Mouse (Mus musculus) erythroblast, adult 5-6 weeks (primary cell): Measurements from ENCODE around the gene Slc6a16. TPM values are rescaled to one million over a fixed set of nuclear protein-coding genes. Genes with fewer than 3 reads are reported as not detected.

ENCODE experiments used
- ATAC-seq: replicated peaks from 2 replicates; pipeline ENCODE4 v1.8.0; 2016; ENCODE audit warnings: moderate number of reproducible peaks, mild to moderate bottlenecking, moderate TSS enrichment, inconsistent platforms; ENCODE audit not compliant: poor library complexity, low FRiP score, severe bottlenecking
- total RNA-seq, 2 experiments: library from RNA; stranded (forward) in 1 of 2; stranded (reverse) in 1 of 2; fragments of 150-400 nt in 1 of 2; fragments of 200-764, 138-1000 nt in 1 of 2; gene quantifications; 2 replicates each; pipeline versions ENCODE4 v1.2.3 to v1.2.4; 2015 to 2017; ENCODE audit warnings: low replicate concordance in 2 of 2

Slc6a16 gene
- total RNA-seq, 2 experiments from 2014 or later, result not detected

GRCm38 (mm10) chr7:45302626-45303025, 61.7 kb downstream of the Slc6a16 start:
- ATAC-seq, result no peak

GRCm38 (mm10) chr7:45304869-45305268, 64.0 kb downstream of the Slc6a16 start:
- no peak for ATAC-seq

- no peak for ATAC-seq
Measured at GRCm38 (mm10) chr7:45305275-45305674, 64.4 kb downstream of the Slc6a16 start.

- ATAC-seq, result no peak
Measured at GRCm38 (mm10) chr7:45308551-45309240, 67.8 kb downstream of the Slc6a16 start.

GRCm38 (mm10) chr7:45309455-45309854, 68.6 kb downstream of the Slc6a16 start:
- no peak for ATAC-seq

GRCm38 (mm10) chr7:45312023-45312422, 71.1 kb downstream of the Slc6a16 start:
- no peak for ATAC-seq

GRCm38 (mm10) chr7:45312686-45313453, 72.0 kb downstream of the Slc6a16 start:
- ATAC-seq, result no peak

- no peak for ATAC-seq
Measured at GRCm38 (mm10) chr7:45313495-45313894, 72.6 kb downstream of the Slc6a16 start.

GRCm38 (mm10) chr7:45315182-45315701, 74.4 kb downstream of the Slc6a16 start:
- no peak for ATAC-seq

GRCm38 (mm10) chr7:45316536-45316935, 75.7 kb downstream of the Slc6a16 start:
- ATAC-seq, result no peak

GRCm38 (mm10) chr7:45322245-45322644, 81.4 kb downstream of the Slc6a16 start:
- ATAC-seq, result no peak

Other genes starting within 250 kb of the Slc6a16 start
Only the 30 nearest of the 38 such genes appear.
- gene Prr12, start 188.2 kb upstream of the Slc6a16 start, total RNA-seq (2015; ENCODE audit: low replicate concordance), result 3.3 and 6.1 TPM in 2 replicates
- 0.60 and 0.70 TPM in 2 replicates for gene Prr12, start 188.2 kb upstream of the Slc6a16 start, total RNA-seq (2017; ENCODE audit: low replicate concordance)
- 10.4 and 20.7 TPM in 2 replicates for gene Nosip, start 178.7 kb upstream of the Slc6a16 start, total RNA-seq (2015; ENCODE audit: low replicate concordance)
- gene Nosip, start 178.7 kb upstream of the Slc6a16 start, total RNA-seq (2017; ENCODE audit: low replicate concordance), result 15.5 and 22.2 TPM in 2 replicates
- gene Prrg2, start 178.4 kb upstream of the Slc6a16 start, total RNA-seq (2015; ENCODE audit: low replicate concordance), result 1.3 and 5.2 TPM in 2 replicates
- gene Prrg2, start 178.4 kb upstream of the Slc6a16 start, total RNA-seq (2017; ENCODE audit: low replicate concordance), result 0.34 and 7.0 TPM in 2 replicates
- gene Rcn3, start 148.9 kb upstream of the Slc6a16 start, total RNA-seq (2015; ENCODE audit: low replicate concordance), result 1.3 and 2.5 TPM in 2 replicates
- 6.7 and 7.5 TPM in 2 replicates for gene Rcn3, start 148.9 kb upstream of the Slc6a16 start, total RNA-seq (2017; ENCODE audit: low replicate concordance)
- 2.5 and 7.3 TPM in 2 replicates for gene Fcgrt, start 137.2 kb upstream of the Slc6a16 start, total RNA-seq (2015; ENCODE audit: low replicate concordance)
- 10.3 and 11.4 TPM in 2 replicates for gene Fcgrt, start 137.2 kb upstream of the Slc6a16 start, total RNA-seq (2017; ENCODE audit: low replicate concordance)
- gene Rps11, start 116.6 kb upstream of the Slc6a16 start, total RNA-seq (2015; ENCODE audit: low replicate concordance), result 604 and 677 TPM in 2 replicates
- gene Rps11, start 116.6 kb upstream of the Slc6a16 start, total RNA-seq (2017; ENCODE audit: low replicate concordance), result 233 and 238 TPM in 2 replicates
- gene Rpl13a, start 112.3 kb upstream of the Slc6a16 start, total RNA-seq (2015; ENCODE audit: low replicate concordance), result 517 and 725 TPM in 2 replicates
- gene Rpl13a, start 112.3 kb upstream of the Slc6a16 start, total RNA-seq (2017; ENCODE audit: low replicate concordance), result 475 and 688 TPM in 2 replicates
- not detected in 2 replicates for gene Gm45713, start 104.9 kb upstream of the Slc6a16 start, total RNA-seq (2015; ENCODE audit: low replicate concordance)
- not detected in 2 replicates for gene Gm45713, start 104.9 kb upstream of the Slc6a16 start, total RNA-seq (2017; ENCODE audit: low replicate concordance)
- 1.3 and 3.8 TPM in 2 replicates for gene Flt3l, start 104.7 kb upstream of the Slc6a16 start, total RNA-seq (2015; ENCODE audit: low replicate concordance)
- 2.6 and 3.6 TPM in 2 replicates for gene Flt3l, start 104.7 kb upstream of the Slc6a16 start, total RNA-seq (2017; ENCODE audit: low replicate concordance)
- 33.4 and 59.6 TPM in 2 replicates for gene Pih1d1, start 86.8 kb upstream of the Slc6a16 start, total RNA-seq (2015; ENCODE audit: low replicate concordance)
- 2.7 and 15.8 TPM in 2 replicates for gene Pih1d1, start 86.8 kb upstream of the Slc6a16 start, total RNA-seq (2017; ENCODE audit: low replicate concordance)
- 10.2 and 12.7 TPM in 2 replicates for gene Aldh16a1, start 86.5 kb upstream of the Slc6a16 start, total RNA-seq (2015; ENCODE audit: low replicate concordance)
- 6.3 and 10.3 TPM in 2 replicates for gene Aldh16a1, start 86.5 kb upstream of the Slc6a16 start, total RNA-seq (2017; ENCODE audit: low replicate concordance)
- not detected in 2 replicates for gene Slc17a7, start 77.1 kb upstream of the Slc6a16 start, total RNA-seq (2015; ENCODE audit: low replicate concordance)
- 0.28 TPM in 1 of 2 replicates, not detected in the other for gene Slc17a7, start 77.1 kb upstream of the Slc6a16 start, total RNA-seq (2017; ENCODE audit: low replicate concordance)
- not detected in 2 replicates for gene Gfy, start 61.5 kb upstream of the Slc6a16 start, total RNA-seq (2015; ENCODE audit: low replicate concordance)
- not detected in 2 replicates for gene Gfy, start 61.5 kb upstream of the Slc6a16 start, total RNA-seq (2017; ENCODE audit: low replicate concordance)
- not detected in 2 replicates for gene Pth2, start 60.1 kb upstream of the Slc6a16 start, total RNA-seq (2015; ENCODE audit: low replicate concordance)
- gene Pth2, start 60.1 kb upstream of the Slc6a16 start, total RNA-seq (2017; ENCODE audit: low replicate concordance), result not detected in 2 replicates
- gene Ccdc155, start 36.2 kb upstream of the Slc6a16 start, total RNA-seq (2015; ENCODE audit: low replicate concordance), result not detected in 2 replicates
- not detected in 2 replicates for gene Ccdc155, start 36.2 kb upstream of the Slc6a16 start, total RNA-seq (2017; ENCODE audit: low replicate concordance)
- 6.3 and 20.8 TPM in 2 replicates for gene Dkkl1, start 28.9 kb upstream of the Slc6a16 start, total RNA-seq (2015; ENCODE audit: low replicate concordance)
- 0.56 TPM in 1 of 2 replicates, not detected in the other for gene Dkkl1, start 28.9 kb upstream of the Slc6a16 start, total RNA-seq (2017; ENCODE audit: low replicate concordance)
- not detected in 2 replicates for gene Tead2, start 25.3 kb upstream of the Slc6a16 start, total RNA-seq (2015; ENCODE audit: low replicate concordance)
- 0.42 and 0.51 TPM in 2 replicates for gene Tead2, start 25.3 kb upstream of the Slc6a16 start, total RNA-seq (2017; ENCODE audit: low replicate concordance)
- gene Cd37, start 2.0 kb upstream of the Slc6a16 start, total RNA-seq (2015; ENCODE audit: low replicate concordance), result 38.9 and 50.1 TPM in 2 replicates
- gene Cd37, start 2.0 kb upstream of the Slc6a16 start, total RNA-seq (2017; ENCODE audit: low replicate concordance), result 18.7 and 20.7 TPM in 2 replicates
- not detected in 2 replicates for gene Slc6a21, start 36.4 kb downstream of the Slc6a16 start, total RNA-seq (2015; ENCODE audit: low replicate concordance)
- not detected in 2 replicates for gene Slc6a21, start 36.4 kb downstream of the Slc6a16 start, total RNA-seq (2017; ENCODE audit: low replicate concordance)
- 0.42 TPM in 1 of 2 replicates, not detected in the other for gene Trpm4, start 92.7 kb downstream of the Slc6a16 start, total RNA-seq (2015; ENCODE audit: low replicate concordance)
- gene Trpm4, start 92.7 kb downstream of the Slc6a16 start, total RNA-seq (2017; ENCODE audit: low replicate concordance), result not detected in 2 replicates
- gene Hrc, start 94.2 kb downstream of the Slc6a16 start, total RNA-seq (2015; ENCODE audit: low replicate concordance), result not detected in 2 replicates
- not detected in 2 replicates for gene Hrc, start 94.2 kb downstream of the Slc6a16 start, total RNA-seq (2017; ENCODE audit: low replicate concordance)
- 1.9 TPM in 1 of 2 replicates, not detected in the other for gene Ppfia3, start 125.9 kb downstream of the Slc6a16 start, total RNA-seq (2015; ENCODE audit: low replicate concordance)
- gene Ppfia3, start 125.9 kb downstream of the Slc6a16 start, total RNA-seq (2017; ENCODE audit: low replicate concordance), result 0.26 TPM in 1 of 2 replicates, not detected in the other
- 1.5 TPM in 1 of 2 replicates, not detected in the other for gene Lin7b, start 129.5 kb downstream of the Slc6a16 start, total RNA-seq (2015; ENCODE audit: low replicate concordance)
- gene Lin7b, start 129.5 kb downstream of the Slc6a16 start, total RNA-seq (2017; ENCODE audit: low replicate concordance), result 5.4 TPM in 1 of 2 replicates, not detected in the other
- gene Snrnp70, start 154.7 kb downstream of the Slc6a16 start, total RNA-seq (2015; ENCODE audit: low replicate concordance), result 50.5 and 70.2 TPM in 2 replicates
- 169 and 259 TPM in 2 replicates for gene Snrnp70, start 154.7 kb downstream of the Slc6a16 start, total RNA-seq (2017; ENCODE audit: low replicate concordance)
- gene Kcna7, start 164.6 kb downstream of the Slc6a16 start, total RNA-seq (2015; ENCODE audit: low replicate concordance), result not detected in 2 replicates
- not detected in 2 replicates for gene Kcna7, start 164.6 kb downstream of the Slc6a16 start, total RNA-seq (2017; ENCODE audit: low replicate concordance)
- gene Ntf5, start 172.6 kb downstream of the Slc6a16 start, total RNA-seq (2015; ENCODE audit: low replicate concordance), result not detected in 2 replicates
- not detected in 2 replicates for gene Ntf5, start 172.6 kb downstream of the Slc6a16 start, total RNA-seq (2017; ENCODE audit: low replicate concordance)
- not detected in 2 replicates for gene Lhb, start 179.7 kb downstream of the Slc6a16 start, total RNA-seq (2015; ENCODE audit: low replicate concordance)
- not detected in 2 replicates for gene Lhb, start 179.7 kb downstream of the Slc6a16 start, total RNA-seq (2017; ENCODE audit: low replicate concordance)
- 11.7 and 13.2 TPM in 2 replicates for gene Gys1, start 193.8 kb downstream of the Slc6a16 start, total RNA-seq (2015; ENCODE audit: low replicate concordance)
- gene Gys1, start 193.8 kb downstream of the Slc6a16 start, total RNA-seq (2017; ENCODE audit: low replicate concordance), result 4.6 and 8.9 TPM in 2 replicates
- 54.1 and 63.4 TPM in 2 replicates for gene Ruvbl2, start 197.0 kb downstream of the Slc6a16 start, total RNA-seq (2015; ENCODE audit: low replicate concordance)
- gene Ruvbl2, start 197.0 kb downstream of the Slc6a16 start, total RNA-seq (2017; ENCODE audit: low replicate concordance), result 23.1 and 50.1 TPM in 2 replicates
- 1,430 and 1,622 TPM in 2 replicates for gene Ftl1, start 218.8 kb downstream of the Slc6a16 start, total RNA-seq (2015; ENCODE audit: low replicate concordance)
- 705 and 987 TPM in 2 replicates for gene Ftl1, start 218.8 kb downstream of the Slc6a16 start, total RNA-seq (2017; ENCODE audit: low replicate concordance)